Mouse (Mus musculus) neural tube, embryonic 11.5 days (tissue): ENCODE data around the gene Stc2. TPM values are rescaled to one million over a fixed set of nuclear protein-coding genes. Genes with fewer than 3 reads are reported as not detected.
A peak's percentile ranks its signal among the peaks of the same experiment; 100 is the strongest.

Experiments
- ATAC-seq: fragments of 200-750 bp; cut with Nextera tagmentation; 2 replicates; pipeline ENCODE4 v1.8.0; 2017; ENCODE audit warnings: moderate number of reproducible peaks, mild to moderate bottlenecking, moderate TSS enrichment, moderate library complexity; ENCODE audit not compliant: insufficient read depth, low FRiP score, low TSS enrichment
- DNase-seq: peaks from one replicate; pipeline ENCODE4 v3.0.0-alpha.2; 2015; ENCODE audit warnings: low spot score
- H3K27ac ChIP-seq: fragments of 300-500 bp; sonication (generic); 2 replicates; pipeline ENCODE4 v1.5.1; 2014; ENCODE audit warnings: low read depth, mild to moderate bottlenecking, low read length
- H3K27me3 ChIP-seq: fragments of 300-500 bp; sonication (generic); 2 replicates; pipeline ENCODE4 v1.6.1; 2014; ENCODE audit warnings: mild to moderate bottlenecking, low read length, mixed read lengths; ENCODE audit not compliant: control insufficient read depth, insufficient read depth
- H3K36me3 ChIP-seq: fragments of 300-500 bp; sonication (generic); 2 replicates; pipeline ENCODE4 v1.6.1; 2014; ENCODE audit warnings: mild to moderate bottlenecking, low read length, moderate library complexity, mixed read lengths; ENCODE audit not compliant: control insufficient read depth, insufficient read depth
- H3K4me1 ChIP-seq: fragments of 300-500 bp; sonication (generic); 2 replicates; pipeline ENCODE4 v1.6.1; 2014; ENCODE audit warnings: low read length, mixed read lengths; ENCODE audit not compliant: control insufficient read depth, insufficient read depth
- H3K4me2 ChIP-seq: fragments of 300-500 bp; sonication (generic); 2 replicates; pipeline ENCODE4 v1.6.1; 2014; ENCODE audit warnings: low read depth, mild to moderate bottlenecking, moderate library complexity
- H3K4me3 ChIP-seq: fragments of 300-500 bp; sonication (generic); 2 replicates; pipeline ENCODE4 v1.5.1; 2014; ENCODE audit warnings: low read depth, low read length
- H3K9ac ChIP-seq: fragments of 300-500 bp; sonication (generic); 2 replicates; pipeline ENCODE4 v1.6.1; 2014; ENCODE audit warnings: mild to moderate bottlenecking, low read length
- H3K9me3 ChIP-seq: fragments of 300-500 bp; sonication (generic); 2 replicates; pipeline ENCODE4 v1.6.1; 2016; ENCODE audit warnings: low read length; ENCODE audit not compliant: control insufficient read depth
- WGBS: fragments of 180-500 bp; shearing (Covaris S2); extraction: QIAGEN DNeasy Blood & Tissue Kit; methylation state at CpG from one replicate; pipeline ENCODE4 v1.1.7; 2014; 5-methylcytosine and 5-hydroxymethylcytosine counted together
- polyA plus RNA-seq: library from polyadenylated mRNA; unstranded; fragments of >200 nt; fragmentation: Nextera tagmentation; extraction: Ambion mirVana; gene quantifications from 2 replicates; pipeline ENCODE4 v1.2.1, GENCODE M21; 2014

The Stc2 gene
- polyA plus RNA-seq, 1 experiment from 2014 or later = 0.31 TPM

DNA sequence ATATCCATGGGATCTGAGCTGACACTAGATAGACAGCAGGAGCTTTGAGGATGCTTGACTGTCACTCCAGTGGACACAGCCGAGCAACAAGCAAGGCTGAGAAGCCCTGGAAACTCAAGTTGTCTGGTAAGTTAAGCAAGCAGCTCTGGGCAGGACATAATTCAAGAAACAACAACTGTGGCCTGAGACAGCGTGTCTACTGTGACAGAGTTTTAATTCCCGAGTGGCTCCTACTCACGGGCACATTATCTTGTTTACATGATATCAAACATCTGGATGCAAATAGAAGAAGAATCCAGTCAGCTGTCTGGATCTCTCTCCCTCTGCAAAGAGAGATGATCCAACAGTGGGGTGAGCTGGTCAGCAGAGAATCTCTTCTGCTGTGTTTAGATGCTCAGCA lies 19.0 kb upstream of the Stc2 start:
- Histone ChIP-seq H3K4me1 (no peaks in the 10 kb centered on the region), H3K4me3 (no peak overlapping the region), H3K27ac (no peak overlapping the region), H3K36me3 (no peaks in the 10 kb centered on the region), H3K4me2 (no peak overlapping the region), H3K27me3 (no peaks in the 10 kb centered on the region), H3K9me3 (no peaks in the 10 kb centered on the region), H3K9ac (no peak overlapping the region)
- DNase-seq (no peak), ATAC-seq (no peak)
- WGBS = 74% methylated on average over 4 of the region's 4 CpGs

DNA sequence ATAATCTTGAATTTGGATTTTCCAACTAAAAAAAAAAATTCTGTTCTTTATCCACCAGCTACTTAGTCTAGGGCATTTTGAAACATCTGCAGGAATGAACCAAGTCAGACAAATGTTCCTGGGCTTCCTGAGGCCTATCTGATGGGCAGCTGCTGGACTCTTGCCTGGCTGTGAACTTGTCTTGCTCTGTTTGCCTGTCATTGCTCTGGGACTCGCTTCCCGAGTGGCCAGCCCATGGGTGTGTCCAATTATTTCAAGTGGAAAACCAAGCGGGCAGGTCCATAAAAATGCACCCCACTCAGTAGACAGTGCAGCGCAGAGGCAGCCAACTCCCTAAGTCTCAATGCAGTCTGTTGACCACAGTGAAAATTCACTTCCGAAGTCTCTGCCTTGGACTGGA lies 17.7 kb upstream of the Stc2 start:
- WGBS = 90% methylated on average over 5 of the region's 5 CpGs
- ATAC-seq = no peak
- DNase-seq = no peak

DNA sequence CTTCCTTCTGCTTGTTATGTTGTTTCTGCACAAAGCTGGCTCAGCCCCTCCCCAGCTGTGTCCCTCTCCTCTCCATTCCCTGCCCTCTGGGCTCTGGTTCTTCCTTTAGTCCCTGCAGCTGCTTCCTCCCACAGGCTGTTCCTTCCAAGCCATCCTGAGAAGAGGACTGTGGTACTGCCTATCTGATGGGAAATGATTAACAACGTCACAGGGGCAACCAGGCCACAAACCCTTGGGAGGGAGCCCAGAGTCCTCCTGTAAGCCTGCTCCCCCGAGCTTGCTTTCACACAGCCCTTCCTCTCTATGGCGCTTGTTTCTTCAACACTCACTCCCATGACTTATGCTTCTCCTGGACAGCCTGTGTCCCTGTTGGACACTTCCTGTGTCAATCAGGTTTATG lies 16.7 kb upstream of the Stc2 start:
- no peak overlapping the region for H3K4me3 ChIP-seq
- no peaks in the 10 kb centered on the region for H3K27me3 ChIP-seq
- H3K9me3 ChIP-seq = no peaks in the 10 kb centered on the region
- H3K27ac ChIP-seq = no peak overlapping the region
- no peaks in the 10 kb centered on the region for H3K36me3 ChIP-seq
- no peak overlapping the region for H3K9ac ChIP-seq
- no peaks in the 10 kb centered on the region for H3K4me1 ChIP-seq
- DNase-seq = no peak
- WGBS = 58% methylated on average over 3 of the region's 3 CpGs
- no peak for ATAC-seq
- no peak overlapping the region for H3K4me2 ChIP-seq

More for the DNA sequence above, 17.7 kb upstream of the Stc2 start:
- no peak overlapping the region for H3K4me2 ChIP-seq
- H3K4me3 ChIP-seq = no peak overlapping the region
- H3K27ac ChIP-seq = no peak overlapping the region
- no peaks in the 10 kb centered on the region for H3K4me1 ChIP-seq
- no peak overlapping the region for H3K9ac ChIP-seq
- H3K9me3 ChIP-seq = no peaks in the 10 kb centered on the region
- H3K36me3 ChIP-seq = no peaks in the 10 kb centered on the region
- H3K27me3 ChIP-seq = no peaks in the 10 kb centered on the region

DNA sequence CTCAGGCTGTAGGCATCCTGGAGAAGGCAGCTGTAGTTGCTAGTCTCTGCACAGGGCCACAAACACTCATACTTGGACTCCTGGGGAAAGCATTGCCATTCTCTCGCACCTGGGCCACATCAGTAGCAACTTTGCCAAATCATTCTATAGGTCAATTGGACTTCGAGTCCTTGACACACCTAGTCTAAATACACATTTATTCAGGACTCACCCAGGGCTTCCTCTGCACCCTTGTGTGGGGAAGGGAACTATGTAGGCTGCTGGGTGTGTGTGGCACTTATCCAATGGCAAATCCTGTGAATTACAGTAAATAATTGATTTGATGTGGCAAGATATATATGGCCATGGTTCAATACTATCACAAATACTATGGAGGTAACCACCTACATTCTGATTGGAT lies 14.1 kb upstream of the Stc2 start:
- no peaks in the 10 kb centered on the region for H3K9me3 ChIP-seq
- H3K27me3 ChIP-seq = no peaks in the 10 kb centered on the region
- 94% methylated on average over 2 of the region's 2 CpGs for WGBS
- no peak overlapping the region for H3K4me2 ChIP-seq
- H3K9ac ChIP-seq = no peak overlapping the region
- no peak for DNase-seq
- no peak for ATAC-seq
- H3K4me1 ChIP-seq = no peaks in the 10 kb centered on the region
- H3K27ac ChIP-seq = no peak overlapping the region
- H3K36me3 ChIP-seq = no peaks in the 10 kb centered on the region
- H3K4me3 ChIP-seq = no peak overlapping the region

DNA sequence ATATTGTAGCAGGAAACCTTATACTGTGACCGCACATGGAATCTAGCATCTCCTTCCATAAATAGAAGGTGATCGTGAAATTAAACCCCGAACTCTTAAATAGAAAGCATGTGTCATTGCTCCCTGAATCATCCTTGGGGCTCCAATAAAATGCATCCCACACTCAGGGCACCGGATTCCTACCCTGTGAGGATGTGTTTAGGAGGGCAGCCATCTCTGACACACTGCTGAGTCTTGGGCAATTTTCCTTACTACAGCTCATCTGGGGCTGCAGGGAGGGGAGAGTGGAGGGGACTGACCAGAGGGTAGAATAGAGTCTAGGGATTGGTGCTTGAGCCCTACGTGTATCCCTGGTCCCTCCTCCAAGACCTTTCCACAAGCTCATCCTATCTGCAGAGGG lies 12.3 kb upstream of the Stc2 start:
- Histone ChIP-seq H3K4me1 (no peaks in the 10 kb centered on the region), H3K4me2 (no peak overlapping the region), H3K27ac (no peak overlapping the region), H3K27me3 (no peaks in the 10 kb centered on the region), H3K9me3 (no peaks in the 10 kb centered on the region), H3K36me3 (no peaks in the 10 kb centered on the region), H3K4me3 (no peak overlapping the region), H3K9ac (no peak overlapping the region)
- no peak for DNase-seq
- 78% methylated on average over 5 of the region's 5 CpGs for WGBS
- ATAC-seq = no peak

DNA sequence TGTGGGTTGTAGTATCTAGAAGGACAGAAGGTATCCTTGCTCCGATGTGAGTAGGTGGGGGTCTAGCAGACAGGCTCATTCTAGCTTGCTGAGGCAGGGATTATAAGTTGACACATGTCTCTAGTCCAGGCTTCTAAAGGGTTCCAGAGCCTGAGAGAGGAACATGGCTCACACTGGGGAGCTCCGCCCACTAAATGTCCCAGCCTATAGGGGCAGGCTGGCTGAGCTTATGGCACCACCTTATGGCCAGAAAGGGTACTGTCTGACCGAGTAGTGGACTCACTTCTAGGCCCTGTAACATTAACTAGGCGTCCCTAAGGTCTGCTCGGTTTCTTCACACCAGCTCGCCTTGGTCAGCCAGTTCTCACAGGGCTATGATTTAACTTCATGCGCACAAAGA lies 3.6 kb upstream of the Stc2 start:
- Histone ChIP-seq H3K9ac (no peak overlapping the region), H3K36me3 (no peaks in the 10 kb centered on the region), H3K9me3 (no peaks in the 10 kb centered on the region), H3K4me1 (no peaks in the 10 kb centered on the region; the same call in none of the 2 replicates), H3K27me3 (peaks cover 16% of the 10 kb centered on the region), H3K4me3 (no peak overlapping the region), H3K4me2 (no peak overlapping the region), H3K27ac (no peak overlapping the region)
- ATAC-seq (no peak), DNase-seq (peak; percentile 63)
- WGBS = 63% methylated on average over 7 of the region's 7 CpGs

DNA sequence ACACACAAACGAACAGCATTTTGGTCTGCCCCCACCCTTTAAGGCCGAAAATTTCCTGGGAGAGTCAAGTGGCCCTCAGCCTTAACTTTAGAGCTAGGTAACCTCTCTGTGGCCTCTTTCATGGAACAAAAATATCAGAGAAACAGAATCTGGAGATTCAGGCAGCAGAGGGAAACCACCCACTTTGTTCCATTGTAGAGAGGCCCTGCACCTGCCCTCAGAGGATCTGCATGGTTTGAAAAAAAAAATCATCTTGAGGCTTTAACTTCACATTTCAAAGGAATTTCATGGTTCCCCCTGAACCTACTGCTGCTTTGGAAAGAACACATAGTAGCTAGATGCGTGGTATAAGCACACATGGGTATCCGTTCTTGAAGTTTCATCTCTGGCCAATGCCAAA lies 2.3 kb upstream of the Stc2 start:
- Histone ChIP-seq H3K4me3 (no peak overlapping the region), H3K27ac (no peak overlapping the region), H3K4me1 (peaks cover 3% of the 10 kb centered on the region), H3K9ac (no peak overlapping the region), H3K4me2 (no peak overlapping the region), H3K27me3 (peaks cover 16% of the 10 kb centered on the region), H3K9me3 (no peaks in the 10 kb centered on the region), H3K36me3 (no peaks in the 10 kb centered on the region)
- DNase-seq = no peak
- ATAC-seq = no peak
- WGBS = 78% methylated on average over 4 of the region's 4 CpGs

DNA sequence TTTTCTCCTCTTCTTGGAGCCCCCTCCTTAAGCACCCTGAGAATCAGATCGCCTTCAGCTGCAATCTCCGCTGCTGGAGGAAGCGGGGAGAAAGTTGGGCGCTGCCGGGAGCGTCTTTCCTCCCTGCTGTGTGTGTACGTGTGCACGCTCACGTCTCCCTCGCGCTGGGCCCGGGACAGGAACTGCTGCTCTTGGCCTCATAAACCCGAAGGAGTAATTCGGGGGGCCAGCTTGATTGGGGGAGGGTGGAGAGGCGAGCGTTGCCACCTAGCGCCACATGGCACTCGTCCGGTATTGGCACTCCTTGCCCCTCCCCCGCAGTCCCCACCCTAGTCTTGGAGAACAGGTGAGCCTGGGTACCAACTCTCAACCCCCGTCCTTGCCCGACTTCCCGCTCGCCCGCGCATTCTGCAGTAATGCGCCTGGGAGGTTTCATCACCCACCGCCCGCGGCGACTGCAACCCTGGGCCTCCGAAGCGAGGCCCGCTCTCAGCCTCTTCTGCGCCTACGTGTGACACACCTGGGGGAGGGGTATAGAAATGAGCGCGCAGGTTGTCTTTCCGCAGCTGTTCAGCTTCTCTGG lies 1.5 kb upstream of the Stc2 start:
- peaks cover 16% of the 10 kb centered on the region for H3K27me3 ChIP-seq
- H3K9ac ChIP-seq = no peak overlapping the region
- H3K4me2 ChIP-seq = peak overlapping the region; percentile 100
- peak overlapping the region; percentile 16; the same call in 1 of the 2 replicates for H3K4me3 ChIP-seq
- WGBS = under 1% methylated on average over 39 of the region's 39 CpGs
- H3K4me1 ChIP-seq = peaks cover 3% of the 10 kb centered on the region
- DNase-seq (peak; percentile 42), ATAC-seq (no peak)
- no peak overlapping the region for H3K27ac ChIP-seq
- H3K36me3 ChIP-seq = no peaks in the 10 kb centered on the region
- H3K9me3 ChIP-seq = no peaks in the 10 kb centered on the region

DNA sequence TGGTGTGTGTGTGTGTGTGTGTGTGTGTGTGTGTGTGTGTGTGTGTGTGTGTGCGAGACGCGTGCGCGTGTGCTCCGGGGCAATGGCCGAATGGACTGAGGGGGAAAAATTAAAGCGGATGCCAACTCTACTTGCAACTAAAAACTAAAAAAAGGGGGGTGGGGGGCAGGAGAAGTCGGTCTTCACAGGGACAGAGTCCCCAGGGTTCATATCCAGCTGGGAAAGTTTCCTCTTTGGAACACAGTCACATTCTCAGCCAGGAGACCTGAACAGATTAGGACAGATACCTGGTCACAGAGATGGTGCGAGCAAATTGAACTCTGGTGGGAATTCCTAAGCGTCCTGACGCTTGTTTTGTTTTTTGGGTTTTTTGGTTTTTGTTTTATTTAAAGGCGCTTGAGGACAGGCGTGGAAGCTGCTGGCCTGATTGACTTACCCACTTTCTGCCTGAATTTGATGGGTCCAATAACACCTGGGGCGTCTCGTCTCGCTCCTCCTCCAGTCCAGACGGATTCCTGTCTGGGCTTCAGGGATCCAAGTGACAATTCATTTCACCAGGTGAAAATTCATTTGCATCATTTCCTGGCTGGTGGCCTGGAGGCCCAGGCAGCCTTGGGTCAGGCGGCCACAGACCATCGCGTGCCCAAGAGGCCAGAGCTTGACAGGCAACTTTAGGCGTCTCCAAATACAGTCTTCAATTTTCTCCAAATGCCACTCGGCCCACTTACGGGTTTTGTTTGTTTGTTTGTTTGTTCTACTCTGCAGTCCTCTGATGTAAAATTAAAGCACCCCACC lies 759 bp upstream of the Stc2 start:
- DNase-seq = peak; percentile 19

More for the DNA sequence above, 759 bp upstream of the Stc2 start:
- Histone ChIP-seq H3K4me1 (peaks cover 3% of the 10 kb centered on the region), H3K9ac (no peak overlapping the region), H3K4me3 (peak overlapping the region; percentile 56), H3K27me3 (peaks cover 16% of the 10 kb centered on the region), H3K27ac (no peak overlapping the region), H3K9me3 (no peaks in the 10 kb centered on the region), H3K4me2 (peak overlapping the region; percentile 100), H3K36me3 (no peaks in the 10 kb centered on the region)
- ATAC-seq = peak; percentile 1; the same call in 1 of the 2 replicates
- WGBS = under 1% methylated on average over 24 of the region's 24 CpGs
